Mouse (Mus musculus): ENCODE measurements at regions not wholly inside any gene's neighbourhood (a gene's known extent, or its start where the extent isn't known, plus 50 kb on each side); places are given as distances from the start of the nearest gene placed in this dataset.
"Not testable (repeated sequence)": the region's sequence is repeated elsewhere in the genome, so short reads cannot be mapped to it uniquely, and the experiment has no call there.

DNA sequence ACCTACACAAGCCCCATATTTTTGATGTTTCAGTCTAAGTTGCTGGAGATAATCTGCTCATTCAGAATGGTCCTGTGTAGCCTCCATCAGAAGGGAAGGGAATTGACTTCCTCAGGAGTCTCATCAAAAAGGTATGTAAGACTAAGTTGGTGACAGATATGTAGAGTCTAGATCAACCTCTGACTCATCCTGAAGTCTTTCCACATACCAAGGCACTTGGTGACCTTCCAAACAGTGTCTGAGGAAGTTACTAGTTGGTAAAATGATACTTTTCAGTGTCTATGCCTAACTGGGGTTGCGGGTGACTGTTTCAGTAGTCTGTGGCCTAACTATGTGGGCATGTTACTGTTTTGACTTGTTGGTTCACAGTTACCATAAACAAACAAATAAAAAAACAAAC lies 133.0 kb upstream of the Plcb4 start:
- Histone ChIP-seq H3K9ac (ENCODE audit: low read length) (no peak overlapping the region), H3K9me3 (ENCODE audit: control insufficient read depth, low read length) (no peaks in the 10 kb centered on the region), H3K27ac (ENCODE audit: low read length) (no peak overlapping the region), H3K4me3 (ENCODE audit: low read length) (no peak overlapping the region), H3K36me3 (ENCODE audit: control insufficient read depth, insufficient read depth, low read length) (no peaks in the 10 kb centered on the region), H3K27me3 (ENCODE audit: control insufficient read depth, insufficient read depth, low read depth, low read length) (no peaks in the 10 kb centered on the region), H3K4me1 (replicated peaks; ENCODE audit: control insufficient read depth, insufficient read depth, low read length) (no peaks in the 10 kb centered on the region), H3K4me2 (ENCODE audit: low read depth, low read length) (no peak overlapping the region)
- ATAC-seq (ENCODE audit: low read depth) = no peak
- WGBS = 91% methylated on average over 1 of the region's 1 CpGs

DNA sequence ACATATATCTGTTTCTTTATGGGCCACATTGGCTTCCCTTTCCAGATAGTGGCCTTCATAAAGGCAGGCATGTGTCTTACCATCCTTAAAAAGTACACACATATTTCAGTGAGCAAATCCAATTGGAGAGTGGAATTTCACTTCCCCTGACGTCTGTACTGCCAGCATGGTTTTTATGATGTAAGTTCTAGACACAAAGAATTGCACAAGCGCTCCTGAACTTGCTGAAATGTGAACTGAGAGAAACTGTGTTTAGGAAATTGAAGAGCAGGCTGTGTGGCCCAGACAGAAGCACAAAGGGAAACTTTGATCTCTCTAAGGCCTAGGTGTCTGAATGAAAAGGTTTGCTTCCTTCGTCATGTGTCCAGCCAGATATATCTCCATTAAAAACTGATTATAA lies 129.2 kb upstream of the Plcb4 start:
- no peaks in the 10 kb centered on the region for H3K4me1 ChIP-seq (replicated peaks; ENCODE audit: control insufficient read depth, insufficient read depth, low read length)

DNA sequence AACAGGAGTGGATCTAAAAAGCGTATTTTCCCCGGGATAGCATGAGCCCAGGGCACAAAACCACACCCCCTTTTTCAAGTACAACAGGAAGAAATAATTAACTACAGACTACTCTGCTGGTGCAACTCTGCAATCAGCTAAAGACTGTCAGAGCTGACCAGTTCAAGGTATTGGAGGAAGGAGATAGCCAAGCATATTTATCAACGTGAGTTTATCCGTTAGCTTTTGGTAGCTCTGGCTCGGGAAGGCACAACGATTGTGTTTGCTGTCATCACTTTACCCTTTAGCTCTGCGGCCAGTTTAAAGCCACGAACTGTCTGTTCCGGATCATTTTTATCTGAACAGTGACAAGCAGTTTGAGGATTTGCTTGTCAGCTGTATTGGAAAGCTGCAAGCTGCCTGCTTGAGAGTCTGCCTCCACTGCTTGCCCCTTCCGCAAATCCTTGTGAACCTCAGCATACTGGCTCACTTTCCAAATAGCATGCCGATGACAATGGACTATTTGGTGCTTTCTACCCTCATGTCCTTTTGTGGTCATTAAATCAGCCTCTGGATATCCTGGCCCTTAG lies 122.4 kb upstream of the Plcb4 start:
- Histone ChIP-seq H3K4me3 (ENCODE audit: low read length) (peak overlapping the region; percentile 12; the same call in 1 of the 2 replicates), H3K4me2 (ENCODE audit: low read depth, low read length) (peak overlapping the region; percentile 33), H3K4me1 (replicated peaks; ENCODE audit: control insufficient read depth, insufficient read depth, low read length) (peaks cover 6% of the 10 kb centered on the region), H3K9me3 (ENCODE audit: control insufficient read depth, low read length) (no peaks in the 10 kb centered on the region), H3K27me3 (ENCODE audit: control insufficient read depth, insufficient read depth, low read depth, low read length) (no peaks in the 10 kb centered on the region), H3K9ac (ENCODE audit: low read length) (0 out of 2 replicates have a peak overlapping the region, but pooled peaks have one; percentile 18), H3K27ac (ENCODE audit: low read length) (0 out of 2 replicates have a peak overlapping the region, but pooled peaks have one; percentile 8), H3K36me3 (ENCODE audit: control insufficient read depth, insufficient read depth, low read length) (no peaks in the 10 kb centered on the region)
- ATAC-seq (ENCODE audit: low read depth) = peak; percentile 87
- 15% methylated on average over 11 of the region's 11 CpGs for WGBS

More for the DNA sequence above, 129.2 kb upstream of the Plcb4 start:
- Histone ChIP-seq H3K4me2 (ENCODE audit: low read depth, low read length) (no peak overlapping the region), H3K4me3 (ENCODE audit: low read length) (no peak overlapping the region), H3K27me3 (ENCODE audit: control insufficient read depth, insufficient read depth, low read depth, low read length) (no peaks in the 10 kb centered on the region), H3K36me3 (ENCODE audit: control insufficient read depth, insufficient read depth, low read length) (no peaks in the 10 kb centered on the region), H3K9me3 (ENCODE audit: control insufficient read depth, low read length) (no peaks in the 10 kb centered on the region), H3K9ac (ENCODE audit: low read length) (no peak overlapping the region), H3K27ac (ENCODE audit: low read length) (no peak overlapping the region)
- no peak for ATAC-seq (ENCODE audit: low read depth)
- WGBS = 60% methylated on average over 3 of the region's 3 CpGs

DNA sequence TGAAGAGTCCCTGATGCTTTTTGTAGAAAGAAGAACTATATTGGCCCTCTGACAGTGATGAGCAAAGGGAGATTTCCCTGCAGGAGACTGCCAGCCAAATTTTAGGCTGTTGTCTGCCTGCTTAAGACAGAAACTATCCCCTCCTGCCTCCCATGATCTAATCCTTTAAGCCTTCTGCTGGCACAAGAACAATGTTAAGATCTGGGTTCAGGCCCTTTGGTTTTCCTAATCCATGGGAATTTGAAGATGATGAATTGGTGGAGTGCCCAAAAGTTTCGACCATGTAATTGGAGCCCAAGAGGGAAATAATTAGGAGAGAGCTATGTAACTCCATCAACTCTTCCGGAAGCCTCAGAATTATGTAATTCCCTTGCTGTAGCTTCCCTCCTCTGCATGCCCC lies 120.8 kb upstream of the Plcb4 start:
- H3K4me3 ChIP-seq (ENCODE audit: low read length) = no peak overlapping the region
- ATAC-seq (ENCODE audit: low read depth) = no peak
- H3K27me3 ChIP-seq (ENCODE audit: control insufficient read depth, insufficient read depth, low read depth, low read length) = no peaks in the 10 kb centered on the region
- H3K36me3 ChIP-seq (ENCODE audit: control insufficient read depth, insufficient read depth, low read length) = no peaks in the 10 kb centered on the region
- WGBS = 51% methylated on average over 2 of the region's 2 CpGs
- no peaks in the 10 kb centered on the region for H3K9me3 ChIP-seq (ENCODE audit: control insufficient read depth, low read length)
- peaks cover 6% of the 10 kb centered on the region for H3K4me1 ChIP-seq (replicated peaks; ENCODE audit: control insufficient read depth, insufficient read depth, low read length)
- H3K4me2 ChIP-seq (ENCODE audit: low read depth, low read length) = no peak overlapping the region
- H3K9ac ChIP-seq (ENCODE audit: low read length) = no peak overlapping the region
- H3K27ac ChIP-seq (ENCODE audit: low read length) = no peak overlapping the region

DNA sequence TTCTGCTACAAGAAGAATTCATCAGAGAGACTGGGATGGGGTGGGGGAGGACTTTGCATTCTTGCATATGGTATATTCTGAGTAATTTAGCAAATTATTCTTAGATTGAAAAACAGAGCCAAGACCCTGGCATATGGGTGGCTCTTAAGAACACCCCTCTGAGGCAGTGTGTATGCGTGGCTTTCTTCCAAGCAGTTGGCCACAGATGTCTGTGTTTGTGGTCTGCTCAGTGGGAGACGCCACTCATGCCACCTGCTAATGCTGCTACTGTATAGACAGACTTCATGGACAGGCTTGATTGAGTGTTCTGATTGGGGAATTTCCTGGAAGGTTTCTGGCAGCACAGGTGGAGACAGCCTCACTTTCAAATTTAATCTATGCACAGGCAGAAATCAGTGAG lies 117.8 kb upstream of the Plcb4 start:
- ATAC-seq (ENCODE audit: low read depth) = no peak
- H3K4me2 ChIP-seq (ENCODE audit: low read depth, low read length) = no peak overlapping the region
- no peak overlapping the region for H3K27ac ChIP-seq (ENCODE audit: low read length)
- 70% methylated on average over 2 of the region's 2 CpGs for WGBS
- H3K27me3 ChIP-seq (ENCODE audit: control insufficient read depth, insufficient read depth, low read depth, low read length) = no peaks in the 10 kb centered on the region
- no peaks in the 10 kb centered on the region for H3K9me3 ChIP-seq (ENCODE audit: control insufficient read depth, low read length)
- H3K4me1 ChIP-seq (replicated peaks; ENCODE audit: control insufficient read depth, insufficient read depth, low read length) = peaks cover 6% of the 10 kb centered on the region
- no peak overlapping the region for H3K4me3 ChIP-seq (ENCODE audit: low read length)
- no peak overlapping the region for H3K9ac ChIP-seq (ENCODE audit: low read length)
- H3K36me3 ChIP-seq (ENCODE audit: control insufficient read depth, insufficient read depth, low read length) = no peaks in the 10 kb centered on the region

DNA sequence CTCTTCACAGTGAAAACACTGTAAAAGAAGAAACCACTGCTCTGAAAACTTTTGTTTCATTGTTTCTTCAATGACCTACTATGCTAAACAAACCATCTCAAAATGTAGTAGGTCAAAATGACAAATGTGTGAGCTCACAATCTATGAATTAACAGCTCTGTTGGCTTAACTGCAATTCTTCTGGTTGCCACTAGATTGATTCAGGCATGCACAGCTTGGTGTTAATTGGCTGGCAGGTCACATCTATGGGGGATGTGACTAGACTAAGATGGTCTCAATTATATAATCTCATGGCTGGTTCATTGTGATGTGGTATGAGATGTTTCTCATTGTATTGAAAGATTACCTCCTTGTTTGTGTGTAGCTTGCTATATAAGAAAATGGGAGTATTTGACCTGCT lies 116.9 kb upstream of the Plcb4 start:
- H3K4me1 ChIP-seq (replicated peaks; ENCODE audit: control insufficient read depth, insufficient read depth, low read length) = peaks cover 1% of the 10 kb centered on the region
- no peak overlapping the region for H3K27ac ChIP-seq (ENCODE audit: low read length)
- no peaks in the 10 kb centered on the region for H3K27me3 ChIP-seq (ENCODE audit: control insufficient read depth, insufficient read depth, low read depth, low read length)
- no peak overlapping the region for H3K9ac ChIP-seq (ENCODE audit: low read length)
- ATAC-seq (ENCODE audit: low read depth) = no peak
- no peak overlapping the region for H3K4me3 ChIP-seq (ENCODE audit: low read length)
- H3K9me3 ChIP-seq (ENCODE audit: control insufficient read depth, low read length) = no peaks in the 10 kb centered on the region
- H3K36me3 ChIP-seq (ENCODE audit: control insufficient read depth, insufficient read depth, low read length) = no peaks in the 10 kb centered on the region
- H3K4me2 ChIP-seq (ENCODE audit: low read depth, low read length) = no peak overlapping the region

DNA sequence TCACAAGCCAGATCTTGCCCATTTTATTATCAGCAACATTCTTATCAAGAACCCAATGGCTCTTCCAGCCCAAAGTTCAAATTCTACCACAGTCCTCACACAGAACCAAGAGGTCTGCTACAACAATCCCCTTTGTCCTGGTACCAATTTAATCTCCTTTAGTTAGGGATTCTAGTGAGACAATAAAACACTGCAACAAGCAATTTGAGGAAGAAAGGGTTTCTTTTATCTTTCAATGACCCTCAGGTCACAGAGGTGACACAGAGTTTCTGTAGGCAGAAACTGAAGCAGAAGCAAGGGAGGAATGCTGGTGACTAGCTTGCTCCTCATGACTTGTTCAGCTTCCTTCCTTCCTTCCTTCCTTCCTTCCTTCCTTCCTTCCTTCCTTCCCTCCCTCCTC lies 113.9 kb upstream of the Plcb4 start:
- ATAC-seq (ENCODE audit: low read depth) = no peak
- H3K9ac ChIP-seq (ENCODE audit: low read length) = no peak overlapping the region

DNA sequence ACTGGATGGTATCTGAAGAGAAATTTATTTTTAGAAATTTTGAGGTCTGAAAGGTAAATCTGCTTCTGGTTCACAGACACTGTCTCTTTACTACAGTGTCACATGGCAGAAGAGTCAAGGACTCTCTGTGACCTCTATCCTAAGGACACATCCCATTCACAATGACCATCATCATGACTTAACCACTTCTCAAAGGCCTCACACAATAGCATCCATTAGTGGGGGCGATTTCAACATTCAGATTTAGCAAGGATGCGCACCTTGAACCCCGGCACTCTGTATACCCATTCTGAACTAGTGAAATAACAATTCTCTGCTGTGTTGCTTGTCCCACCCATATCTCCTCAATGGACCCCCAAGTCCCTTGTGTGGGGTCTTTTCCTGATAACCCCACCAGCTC lies 110.8 kb upstream of the Plcb4 start:
- WGBS = 79% methylated on average over 3 of the region's 3 CpGs

More for the DNA sequence above, 113.9 kb upstream of the Plcb4 start:
- Histone ChIP-seq H3K9me3 (ENCODE audit: control insufficient read depth, low read length) (no peaks in the 10 kb centered on the region), H3K4me1 (replicated peaks; ENCODE audit: control insufficient read depth, insufficient read depth, low read length) (no peaks in the 10 kb centered on the region), H3K36me3 (ENCODE audit: control insufficient read depth, insufficient read depth, low read length) (no peaks in the 10 kb centered on the region), H3K27ac (ENCODE audit: low read length) (no peak overlapping the region), H3K4me2 (ENCODE audit: low read depth, low read length) (no peak overlapping the region), H3K4me3 (ENCODE audit: low read length) (no peak overlapping the region), H3K27me3 (ENCODE audit: control insufficient read depth, insufficient read depth, low read depth, low read length) (no peaks in the 10 kb centered on the region)

DNA sequence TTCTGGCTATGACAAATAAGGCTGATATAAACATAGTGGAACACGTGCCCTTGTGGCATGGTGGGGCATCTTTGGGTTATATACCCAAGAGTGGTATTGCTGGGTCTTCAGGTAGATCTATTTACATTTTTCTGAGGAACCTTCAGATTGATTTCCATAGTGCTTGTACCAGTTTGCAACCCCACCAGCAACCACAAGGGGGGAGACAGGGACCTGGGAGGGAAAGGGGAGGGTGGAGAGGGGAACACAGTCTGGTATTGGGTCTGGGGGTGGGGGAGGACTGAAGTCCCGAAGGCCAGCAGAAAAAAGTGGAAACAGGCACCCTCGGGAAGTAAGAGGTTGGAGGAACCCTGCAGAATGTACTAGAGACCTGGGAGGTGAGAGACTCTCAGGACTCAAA lies 105.8 kb upstream of the Plcb4 start:
- Histone ChIP-seq H3K27ac (ENCODE audit: low read length) (no peak overlapping the region), H3K9ac (ENCODE audit: low read length) (no peak overlapping the region), H3K4me3 (ENCODE audit: low read length) (no peak overlapping the region), H3K4me1 (replicated peaks; ENCODE audit: control insufficient read depth, insufficient read depth, low read length) (no peaks in the 10 kb centered on the region), H3K4me2 (ENCODE audit: low read depth, low read length) (no peak overlapping the region), H3K36me3 (ENCODE audit: control insufficient read depth, insufficient read depth, low read length) (no peaks in the 10 kb centered on the region), H3K27me3 (ENCODE audit: control insufficient read depth, insufficient read depth, low read depth, low read length) (no peaks in the 10 kb centered on the region), H3K9me3 (ENCODE audit: control insufficient read depth, low read length) (no peaks in the 10 kb centered on the region)
- 46% methylated on average over 3 of the region's 3 CpGs for WGBS
- ATAC-seq (ENCODE audit: low read depth) = no peak

More for the DNA sequence above, 110.8 kb upstream of the Plcb4 start:
- Histone ChIP-seq H3K4me1 (replicated peaks; ENCODE audit: control insufficient read depth, insufficient read depth, low read length) (no peaks in the 10 kb centered on the region), H3K9me3 (ENCODE audit: control insufficient read depth, low read length) (no peaks in the 10 kb centered on the region), H3K4me3 (ENCODE audit: low read length) (no peak overlapping the region), H3K36me3 (ENCODE audit: control insufficient read depth, insufficient read depth, low read length) (no peaks in the 10 kb centered on the region), H3K27ac (ENCODE audit: low read length) (no peak overlapping the region), H3K9ac (ENCODE audit: low read length) (no peak overlapping the region), H3K27me3 (ENCODE audit: control insufficient read depth, insufficient read depth, low read depth, low read length) (no peaks in the 10 kb centered on the region), H3K4me2 (ENCODE audit: low read depth, low read length) (no peak overlapping the region)
- no peak for ATAC-seq (ENCODE audit: low read depth)

DNA sequence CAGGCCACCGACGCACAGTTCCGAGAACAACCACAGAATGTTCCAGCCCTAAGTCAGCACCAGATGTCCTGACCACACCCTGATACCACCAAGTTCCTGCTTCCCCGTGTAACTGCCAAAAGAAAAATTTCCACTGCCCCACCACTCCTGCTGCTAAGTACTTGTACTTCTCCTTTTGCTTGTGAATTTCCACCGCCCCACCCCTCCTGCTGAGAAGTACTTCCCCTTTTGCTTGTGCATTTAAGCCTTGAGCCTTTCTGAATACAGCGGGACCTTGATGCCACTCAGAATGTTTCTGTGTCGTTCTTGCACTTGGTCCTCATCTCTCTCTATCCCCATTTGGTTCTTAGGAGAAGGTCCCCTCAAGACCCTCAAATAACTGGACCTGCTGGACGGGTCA lies 100.8 kb upstream of the Plcb4 start:
- not testable (repeated sequence) for H3K9ac ChIP-seq (ENCODE audit: low read length); H3K4me3 ChIP-seq (ENCODE audit: low read length); H3K9me3 ChIP-seq (ENCODE audit: control insufficient read depth, low read length); H3K27me3 ChIP-seq (ENCODE audit: control insufficient read depth, insufficient read depth, low read depth, low read length); ATAC-seq (ENCODE audit: low read depth); H3K4me2 ChIP-seq (ENCODE audit: low read depth, low read length); H3K4me1 ChIP-seq (replicated peaks; ENCODE audit: control insufficient read depth, insufficient read depth, low read length); H3K36me3 ChIP-seq (ENCODE audit: control insufficient read depth, insufficient read depth, low read length); H3K27ac ChIP-seq (ENCODE audit: low read length)
- WGBS = 85% methylated on average over 8 of the region's 8 CpGs

Data from lung, embryonic 16.5 days (tissue).